ENCODE assay signal across 23 mouse cellular contexts in genomic region chr10:127143228-127143627, GRCm38 (mm10). TPM values are rescaled to one million over a fixed set of nuclear protein-coding genes. Genes with fewer than 3 reads are reported as not detected.
DNase-seq lines count a peak whose midpoint lies in the region; ATAC-seq lines count a peak whose summit lies in the region.
"Had no signal": no experiment of that assay in that cellular context is flagged by ENCODE, and none has a peak within 500 bp of the region (broad histone marks: within the 10 kb centered on the region; RNA-seq: fewer than 3 reads in every experiment).

No protein-coding gene starts in this region.

- no peak overlapping the region for H3K27ac ChIP-seq in forebrain, embryonic 16.5 days (ENCODE audit: low read length)
- H3K27ac ChIP-seq: embryonic facial prominence, embryonic 12.5 days; embryonic facial prominence, embryonic 15.5 days; heart, adult 2 months; heart, embryonic 10.5 days; heart, embryonic 13.5 days; hindbrain, embryonic 15.5 days had no signal

- no peaks in the 10 kb centered on the region for H3K36me3 ChIP-seq in forebrain, embryonic 16.5 days (ENCODE audit: control insufficient read depth, insufficient read depth)
- H3K36me3 ChIP-seq: embryonic facial prominence, embryonic 12.5 days; embryonic facial prominence, embryonic 15.5 days; heart, embryonic 10.5 days; heart, embryonic 13.5 days; hindbrain, embryonic 15.5 days had no signal

- H3K4me3 ChIP-seq in forebrain, embryonic 16.5 days (replicated peaks; ENCODE audit: low read length), result no peak overlapping the region
- H3K4me3 ChIP-seq: embryonic facial prominence, embryonic 12.5 days; embryonic facial prominence, embryonic 15.5 days; heart, adult 2 months; heart, embryonic 10.5 days; heart, embryonic 13.5 days; hindbrain, embryonic 15.5 days had no signal

- no peak overlapping the region for H3K9ac ChIP-seq in forebrain, embryonic 16.5 days (replicated peaks; ENCODE audit: low read depth, low read length)
- H3K9ac ChIP-seq: embryonic facial prominence, embryonic 12.5 days; embryonic facial prominence, embryonic 15.5 days; heart, embryonic 13.5 days; hindbrain, embryonic 15.5 days had no signal

- H3K9me3 ChIP-seq in forebrain, embryonic 16.5 days (ENCODE audit: control insufficient read depth, low read length), result no peaks in the 10 kb centered on the region
- H3K9me3 ChIP-seq: embryonic facial prominence, embryonic 12.5 days; embryonic facial prominence, embryonic 15.5 days; heart, embryonic 10.5 days; hindbrain, embryonic 15.5 days had no signal

- H3K4me1 ChIP-seq in forebrain, embryonic 16.5 days (replicated peaks; ENCODE audit: control insufficient read depth, insufficient read depth, low read length), result no peaks in the 10 kb centered on the region
- H3K4me1 ChIP-seq: embryonic facial prominence, embryonic 12.5 days; embryonic facial prominence, embryonic 15.5 days; heart, embryonic 10.5 days; heart, embryonic 13.5 days; hindbrain, embryonic 15.5 days had no signal

- 83% methylated on average over 8 of the region's 8 CpGs for WGBS in forebrain, embryonic 16.5 days

- no peak overlapping the region for H3K4me2 ChIP-seq in forebrain, embryonic 16.5 days (ENCODE audit: low read length)
- H3K4me2 ChIP-seq: embryonic facial prominence, embryonic 12.5 days; embryonic facial prominence, embryonic 15.5 days; heart, embryonic 13.5 days; hindbrain, embryonic 15.5 days had no signal

- DNase-seq in cerebellum, adult 18-20 months, result peak; percentile 44 to 45
- DNase-seq in cerebellum, postnatal 4 days (ENCODE audit: low spot score in 2 of 2), result no peak
- peak; percentile 39 for DNase-seq in brain, adult 2 months (ENCODE audit: low read depth, low spot score)
- DNase-seq in cerebellum, adult 9-11 months, result peak; percentile 26
- no peak for DNase-seq in gastrocnemius, postnatal 10 days
- no peak for DNase-seq in yolk sac, embryonic 10.5 days (ENCODE audit: low spot score)
- DNase-seq: adrenal gland, adult 2 months; adrenal gland, postnatal 14 days; B cell, adult 2 months; gastrocnemius, postnatal 36 days; heart, adult 2 months; heart, postnatal 14 days; heart, postnatal 4 days; kidney, adult 2 months had no signal

- no peaks in the 10 kb centered on the region for H3K27me3 ChIP-seq in forebrain, embryonic 16.5 days (replicated peaks; ENCODE audit: control insufficient read depth, insufficient read depth, low read length)
- H3K27me3 ChIP-seq: CH12.LX; embryonic facial prominence, embryonic 12.5 days; embryonic facial prominence, embryonic 15.5 days; heart, embryonic 13.5 days; hindbrain, embryonic 15.5 days had no signal

- no peak for ATAC-seq in forebrain, embryonic 16.5 days
- ATAC-seq: forebrain, embryonic 14.5 days; intestine, postnatal 0 days had no signal

RNA-seq across cellular contexts. Expression of gene B4galnt1, which starts 21.8 kb away (rescaled TPM):
- 1 to 10 TPM; 1.6 to 3.3 TPM for total RNA-seq in gastrocnemius, postnatal 10 days (2021)
- polyA plus RNA-seq in forebrain, embryonic 16.5 days (2015; fragmentation: Nextera tagmentation; extraction: Ambion mirVana), result 41.5 and 45.8 TPM in 2 replicates

RNA-seq across cellular contexts. Expression of gene Os9, which starts 22.3 kb away (rescaled TPM):
- total RNA-seq in gastrocnemius, postnatal 10 days (2021), result 10 to 100 TPM; 29.4 to 33.9 TPM
- 125 and 126 TPM in 2 replicates for polyA plus RNA-seq in forebrain, embryonic 16.5 days (2015; fragmentation: Nextera tagmentation; extraction: Ambion mirVana)

RNA-seq across cellular contexts. Expression of gene Slc26a10, which starts 37.2 kb away (rescaled TPM):
- 1 to 10 TPM; 3.0 to 6.1 TPM for total RNA-seq in gastrocnemius, postnatal 10 days (2021)
- polyA plus RNA-seq in forebrain, embryonic 16.5 days (2015; fragmentation: Nextera tagmentation; extraction: Ambion mirVana), result 1.0 and 1.6 TPM in 2 replicates

RNA-seq across cellular contexts. Expression of gene Arhgef25, which starts 46.7 kb away (rescaled TPM):
- 10 to 100 TPM; 16.2 to 26.2 TPM for total RNA-seq in gastrocnemius, postnatal 10 days (2021)
- polyA plus RNA-seq in forebrain, embryonic 16.5 days (2015; fragmentation: Nextera tagmentation; extraction: Ambion mirVana), result 32.3 and 33.0 TPM in 2 replicates

RNA-seq across cellular contexts. Expression of gene Dtx3, which starts 52.3 kb away (rescaled TPM):
- 10 to 100 TPM; 28.8 to 37.6 TPM for total RNA-seq in gastrocnemius, postnatal 10 days (2021)
- polyA plus RNA-seq in forebrain, embryonic 16.5 days (2015; fragmentation: Nextera tagmentation; extraction: Ambion mirVana), result 179 and 224 TPM in 2 replicates

Comparison
In these comparisons a context has a peak if more than half of its experiments do, and no peak if none do; other contexts are left out.
1. DNase-seq: peak in cerebellum, adult 18-20 months (2 of 2), brain, adult 2 months (single experiment) and cerebellum, adult 9-11 months (single experiment); none in cerebellum, postnatal 4 days (0 of 2), gastrocnemius, postnatal 10 days (single experiment) and yolk sac, embryonic 10.5 days (single experiment).